Mouse (Mus musculus) effector memory CD4-positive, alpha-beta T cell, adult 5 months (primary cell): Measurements from ENCODE around the gene Ikzf4. TPM values are rescaled to one million over a fixed set of nuclear protein-coding genes. Genes with fewer than 3 reads are reported as not detected.

ENCODE experiments used
- polyA plus RNA-seq: library from polyadenylated mRNA; unstranded; fragments of 100-300 nt; shearing (Covaris generic); gene quantifications from one replicate; pipeline ENCODE4 v1.2.1, GENCODE M21; 2017

The Ikzf4 gene
- 0.77 TPM for polyA plus RNA-seq

DNA sequence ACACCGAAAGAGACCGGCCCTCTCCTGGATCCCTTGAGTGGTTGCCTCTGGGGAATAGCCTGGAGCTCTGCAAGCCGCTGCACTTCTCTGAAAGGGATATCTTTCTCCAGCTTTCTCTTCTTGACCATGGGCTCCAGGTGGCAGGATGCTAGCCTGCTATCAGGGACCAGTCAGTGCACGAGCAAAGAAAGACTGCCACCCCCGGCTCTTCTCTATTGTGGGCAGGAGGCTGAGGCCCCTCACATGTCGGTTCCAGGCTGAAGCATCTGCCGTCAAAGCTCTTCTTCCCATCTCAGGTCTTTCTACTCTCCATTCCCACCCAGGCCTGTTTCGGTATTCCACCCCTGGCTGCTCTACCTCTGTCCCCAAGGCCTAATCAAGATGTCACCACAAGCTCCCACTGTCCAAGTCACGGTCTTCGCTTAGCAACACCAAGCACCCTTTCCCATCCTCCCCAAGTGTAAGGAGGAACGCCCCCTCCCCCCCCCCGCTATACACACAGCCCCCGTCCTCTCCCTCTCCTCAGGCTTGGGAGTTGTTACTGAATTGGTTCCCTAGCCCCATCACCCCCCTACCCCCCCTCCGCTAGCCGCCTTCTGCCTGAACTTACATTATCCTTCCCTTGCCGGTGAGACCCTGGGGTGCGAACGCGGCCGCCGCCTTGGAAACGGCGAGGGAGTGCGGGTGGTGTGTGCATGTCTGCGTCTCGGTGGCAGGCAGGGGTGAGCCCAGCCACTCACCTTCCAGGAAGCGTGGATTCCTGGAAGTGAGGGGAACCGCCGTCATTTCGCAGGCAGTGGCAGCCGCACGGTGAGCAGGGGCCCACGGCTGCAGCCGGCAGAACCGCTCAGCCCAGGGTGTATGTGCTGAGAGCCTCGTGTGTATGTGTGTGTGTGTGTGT, at the start of gene Ikzf4:
Gene Ikzf4 (minus strand): TSS at position 881 of the 901 bp plus-strand sequence.

DNA sequence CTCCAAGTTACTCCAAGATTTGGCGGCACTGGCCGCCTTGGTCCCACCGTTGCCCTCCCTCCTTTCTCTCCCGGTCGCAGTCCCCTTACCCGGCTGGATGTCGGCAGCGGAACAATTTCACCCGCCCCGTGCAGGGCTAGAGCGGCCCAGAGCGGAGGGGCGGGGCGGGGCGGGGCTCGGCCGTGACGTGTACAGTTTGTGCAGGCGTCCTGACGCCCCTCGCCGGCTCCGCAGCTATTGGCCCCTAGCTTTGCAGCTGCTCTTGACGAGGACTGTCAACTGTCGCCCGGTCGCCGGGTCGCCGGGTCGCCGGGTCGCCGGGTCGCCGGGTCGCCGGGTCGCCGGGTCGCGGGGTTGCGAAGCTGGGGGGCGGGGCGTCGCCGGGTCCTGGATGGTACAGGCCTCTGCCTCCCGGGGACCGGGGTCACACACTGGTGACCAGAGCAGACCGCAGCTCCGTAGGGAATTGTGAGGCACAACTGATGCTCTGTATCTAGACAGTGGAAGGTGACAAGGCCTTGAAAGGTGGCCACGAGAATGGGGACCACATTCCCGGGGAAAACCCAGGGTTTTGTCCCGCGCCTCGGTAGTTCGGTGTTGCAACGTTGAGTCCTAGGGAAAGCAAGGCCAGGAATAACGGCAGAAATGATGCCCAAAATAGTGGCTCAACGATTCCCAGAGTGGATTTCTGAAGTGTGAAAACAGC, 28.1 kb upstream of the Ikzf4 start, which contains the start of gene Suox:
Gene Suox (minus strand): TSS at position 311 of the 706 bp plus-strand sequence.

DNA sequence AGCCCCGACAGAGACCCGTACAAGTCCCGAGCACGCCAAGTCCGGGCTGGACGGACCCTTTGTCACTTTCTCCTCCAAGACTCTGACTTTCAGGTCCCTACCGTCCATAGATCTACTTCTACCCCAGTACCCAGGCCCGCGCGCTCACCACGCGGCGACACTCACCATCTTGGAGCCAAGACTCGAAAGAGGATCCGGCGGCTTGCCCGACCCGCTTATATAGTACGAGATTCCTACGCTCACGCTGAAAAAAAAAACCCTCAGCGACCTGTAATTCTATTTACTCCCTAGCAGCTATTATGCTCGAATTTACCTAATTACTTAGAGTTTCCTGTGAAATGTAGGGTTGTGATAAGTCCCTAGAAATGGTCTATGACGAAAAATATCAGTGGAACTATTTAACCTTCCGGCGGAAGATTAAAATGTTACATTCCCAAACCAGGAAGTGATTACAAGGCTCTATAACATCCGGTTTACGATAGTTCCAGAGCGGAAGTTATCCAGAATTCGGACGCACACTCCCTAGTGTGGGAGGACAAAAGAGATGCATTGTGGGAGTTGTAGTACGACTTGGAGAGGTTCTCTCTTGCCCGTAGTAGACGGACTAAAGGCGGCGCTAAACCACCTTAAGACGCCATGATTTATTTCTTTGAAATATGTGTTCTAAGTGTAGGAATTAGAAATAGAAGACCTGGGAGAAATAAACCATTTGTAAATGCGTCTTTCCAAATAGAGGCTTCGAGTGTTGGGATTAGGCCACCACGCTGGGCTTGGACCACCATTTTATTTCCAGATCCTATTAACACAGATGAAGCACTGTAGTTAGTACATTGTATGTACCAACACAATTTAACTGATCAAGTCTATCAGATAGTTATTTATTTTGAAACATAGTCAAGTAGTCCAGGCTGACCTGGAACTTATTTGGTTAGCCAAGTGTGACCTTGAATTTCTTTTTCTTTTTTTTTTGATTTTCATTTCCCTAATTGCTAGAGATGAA, 19.2 kb downstream of the Ikzf4 start, which contains the start of gene Rps26:
Gene Rps26 (minus strand): TSS at position 437 of the 1,000 bp plus-strand sequence.

DNA sequence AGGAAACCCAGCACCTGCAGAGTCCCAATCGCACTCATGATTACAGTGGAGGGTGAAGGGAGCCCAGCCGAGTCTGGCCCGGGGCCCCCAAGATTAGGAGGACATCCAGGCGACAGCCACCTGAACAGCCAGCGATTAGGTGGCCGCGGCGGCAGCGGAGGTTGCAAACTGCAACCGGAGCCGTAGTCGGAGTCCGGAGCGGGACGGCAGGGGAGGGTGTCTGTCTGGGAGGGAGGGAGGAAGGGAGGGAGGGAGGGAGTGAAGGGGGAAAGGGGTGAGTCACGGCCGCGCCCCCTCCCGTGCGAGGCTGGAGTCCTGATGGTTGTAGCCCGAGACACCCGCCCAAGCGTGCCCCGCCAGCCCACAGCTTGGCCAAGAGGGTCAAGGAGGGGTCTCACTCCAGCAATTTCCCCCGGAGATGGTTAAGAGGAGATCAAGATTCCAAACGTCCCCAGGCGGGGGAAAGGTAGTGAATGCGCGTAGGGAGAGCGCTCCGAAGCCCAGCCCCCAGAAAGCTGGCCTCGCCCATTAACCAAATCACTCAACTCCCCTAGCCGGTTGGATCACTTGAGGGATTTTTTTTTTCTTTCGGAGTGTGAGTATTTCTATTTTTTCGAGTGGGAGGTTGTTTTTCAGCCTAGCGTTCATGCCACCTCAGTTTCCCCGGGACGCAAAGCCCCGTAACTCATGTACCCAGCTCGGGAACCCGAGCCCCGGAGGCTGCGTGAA, 56.2 kb downstream of the Ikzf4 start, which contains the start of gene Erbb3:
Gene Erbb3 (minus strand): TSS at position 189 of the 729 bp plus-strand sequence.

Other genes starting within 250 kb of the Ikzf4 start
- not detected for gene Slc39a5, start 244.8 kb downstream of the Ikzf4 start, polyA plus RNA-seq
- gene Nabp2, start 234.5 kb downstream of the Ikzf4 start, polyA plus RNA-seq = 47.4 TPM
- gene Rnf41, start 234.3 kb downstream of the Ikzf4 start, polyA plus RNA-seq = 24.5 TPM
- gene Smarcc2, start 186.7 kb downstream of the Ikzf4 start, polyA plus RNA-seq = 86.8 TPM
- 1,164 TPM for gene Myl6, start 151.8 kb downstream of the Ikzf4 start, polyA plus RNA-seq
- 2.0 TPM for gene Myl6b, start 147.3 kb downstream of the Ikzf4 start, polyA plus RNA-seq
- 244 TPM for gene Esyt1, start 120.1 kb downstream of the Ikzf4 start, polyA plus RNA-seq
- 32.2 TPM for gene Zc3h10, start 98.2 kb downstream of the Ikzf4 start, polyA plus RNA-seq
- gene Rpl41, start 96.7 kb downstream of the Ikzf4 start, polyA plus RNA-seq = 2,530 TPM
- gene Pa2g4, start 80.0 kb downstream of the Ikzf4 start, polyA plus RNA-seq = 20.1 TPM
- 2.1 TPM for gene Erbb3, start 56.3 kb downstream of the Ikzf4 start, polyA plus RNA-seq
- gene Rps26, start 19.2 kb downstream of the Ikzf4 start, polyA plus RNA-seq = 545 TPM
- 4.1 TPM for gene Suox, start 28.1 kb upstream of the Ikzf4 start, polyA plus RNA-seq
- 25.1 TPM for gene Rab5b, start 50.3 kb upstream of the Ikzf4 start, polyA plus RNA-seq
- 2.5 TPM for gene Pmel, start 58.2 kb upstream of the Ikzf4 start, polyA plus RNA-seq
- gene Cdk2, start 59.0 kb upstream of the Ikzf4 start, polyA plus RNA-seq = 14.1 TPM
- gene Dgka, start 98.9 kb upstream of the Ikzf4 start, polyA plus RNA-seq = 635 TPM
- 23.9 TPM for gene Pym1, start 101.9 kb upstream of the Ikzf4 start, polyA plus RNA-seq
- not detected for gene Mmp19, start 144.9 kb upstream of the Ikzf4 start, polyA plus RNA-seq
- gene Dnajc14, start 158.1 kb upstream of the Ikzf4 start, polyA plus RNA-seq = 57.7 TPM
- gene Tmem198b, start 158.4 kb upstream of the Ikzf4 start, polyA plus RNA-seq = 2.0 TPM
- gene Sarnp, start 171.3 kb upstream of the Ikzf4 start, polyA plus RNA-seq = 108 TPM
- gene Ormdl2, start 175.7 kb upstream of the Ikzf4 start, polyA plus RNA-seq = 34.9 TPM
- gene Gdf11, start 245.7 kb upstream of the Ikzf4 start, polyA plus RNA-seq = 2.0 TPM